Mouse (Mus musculus) CD8-positive naive resting alpha-beta T cell, adult 2 months (primary cell): ENCODE data around the gene Usp54.
A peak's percentile ranks its signal among the peaks of the same experiment; 100 is the strongest.
"Not testable (repeated sequence)": the region's sequence is repeated elsewhere in the genome, so short reads cannot be mapped to it uniquely, and the experiment has no call there.

ENCODE experiments used
- DNase-seq, 2 experiments: peaks; one replicate each; pipeline ENCODE4 v3.0.0; 2022; ENCODE audit warnings: low read depth in 2 of 2, low spot score in 2 of 2

Gene Usp54

GRCm38 (mm10) chr14:20655731-20656130 is 14.9 kb upstream of the Usp54 start:
- no peak for DNase-seq

DNA sequence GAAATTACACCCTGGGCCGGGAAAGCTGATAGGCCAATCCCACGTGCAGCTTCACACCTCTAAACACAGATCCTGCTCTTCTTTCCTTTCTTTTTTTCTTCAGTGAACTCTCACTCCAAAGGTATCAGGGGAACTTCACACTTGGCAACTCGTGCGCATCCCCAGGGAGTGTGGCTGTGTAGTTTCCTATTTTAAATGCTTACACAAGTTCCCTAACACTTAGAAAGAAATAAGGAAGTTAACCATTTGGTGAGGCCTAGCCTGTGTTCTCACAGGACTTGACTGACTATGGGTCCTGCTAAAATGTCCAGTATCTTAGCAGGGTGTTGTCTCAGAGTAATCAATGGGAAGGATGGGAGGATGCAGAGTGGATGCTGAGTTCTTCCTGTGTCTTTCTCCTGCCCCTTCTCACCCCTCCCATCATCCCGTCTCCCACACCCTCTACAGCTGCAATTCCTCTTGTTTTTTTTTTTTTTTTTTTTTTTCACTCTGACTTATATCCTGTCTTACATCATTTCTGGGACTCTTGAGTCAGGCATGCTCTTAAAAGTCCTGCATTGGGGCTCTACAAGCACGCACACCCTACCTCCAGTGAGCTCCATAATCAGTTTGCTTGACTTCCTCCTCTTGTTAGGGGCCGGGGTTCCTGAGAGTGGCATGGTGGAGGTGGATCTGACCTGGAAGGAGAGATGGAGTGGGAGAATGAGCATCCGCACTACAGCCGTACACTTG is 14.0 kb upstream of the Usp54 start:
- no peak for DNase-seq

DNA sequence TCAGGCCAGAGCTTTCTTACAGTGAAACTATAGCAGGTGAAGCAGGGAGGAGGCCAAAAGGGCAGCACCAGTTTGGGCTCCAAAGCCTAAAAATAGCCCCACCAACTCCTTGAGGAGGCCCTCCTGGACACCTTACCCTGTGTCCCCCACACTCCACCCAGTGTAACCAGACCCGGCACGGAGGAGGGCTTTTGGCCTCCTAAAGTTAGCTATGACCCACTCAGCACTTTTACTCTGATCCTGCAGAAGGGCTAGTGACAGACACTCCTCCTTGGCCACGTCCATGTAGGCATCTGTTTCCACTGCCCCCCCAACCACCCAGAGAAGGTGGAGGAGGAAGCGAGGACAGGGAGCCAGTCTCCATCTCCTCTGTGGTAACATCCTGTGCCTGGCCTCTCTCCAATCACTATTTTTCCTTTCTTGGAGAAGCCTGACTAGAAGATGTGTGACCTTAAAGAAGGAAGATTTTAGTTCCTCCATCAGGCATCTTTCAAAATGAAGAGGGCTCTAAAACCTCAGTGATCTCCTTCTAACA is 10.9 kb upstream of the Usp54 start:
- DNase-seq: no peak

- no peak for DNase-seq
These were observed 10.1 kb upstream of the Usp54 start for GRCm38 (mm10) chr14:20651000-20651399.

DNA sequence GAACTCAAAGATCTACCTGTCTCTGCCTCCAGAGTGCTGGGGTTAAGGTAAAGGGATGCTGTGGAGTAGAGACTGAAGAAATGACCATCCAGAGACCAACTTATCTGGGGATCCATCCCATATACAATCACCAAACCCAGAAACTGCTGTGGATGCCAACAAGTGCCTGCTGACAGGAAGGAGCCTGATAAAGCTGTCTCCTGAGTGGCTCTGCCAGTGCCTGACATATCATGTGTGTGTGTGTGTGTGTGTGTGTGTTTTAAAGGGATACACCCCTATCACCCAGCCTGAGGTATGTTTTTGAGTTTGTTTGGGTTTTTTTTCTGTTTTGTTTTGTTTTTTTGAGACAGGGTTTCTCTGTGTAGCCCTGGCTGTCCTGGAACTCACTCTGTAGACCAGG is 5.5 kb upstream of the Usp54 start:
- DNase-seq: no peak

- no peak for DNase-seq
These were observed 4.7 kb upstream of the Usp54 start for GRCm38 (mm10) chr14:20645547-20645946.

DNA sequence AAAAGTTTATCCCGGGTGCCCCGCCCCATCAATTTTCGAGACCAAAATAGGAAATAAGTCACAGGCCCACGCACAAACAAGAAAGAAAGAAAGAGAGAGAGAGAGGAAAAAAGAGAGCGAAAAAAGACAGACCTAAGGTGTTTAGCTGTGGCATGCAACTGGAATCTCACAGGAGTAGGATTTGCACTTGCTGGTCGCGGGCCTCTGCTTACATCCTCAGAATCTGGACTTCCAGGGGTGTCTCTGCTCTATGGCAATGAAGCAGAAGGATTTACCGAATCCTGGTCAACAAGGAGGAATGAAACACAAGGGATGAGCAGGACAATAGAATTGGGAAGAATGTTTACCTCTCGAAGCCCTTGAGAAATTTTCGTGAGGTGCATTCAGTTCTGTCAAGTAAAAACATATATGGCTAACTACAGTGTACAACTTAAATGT is 594 bp upstream of the Usp54 start:
- no peak for DNase-seq

- DNase-seq: peak in 1 of 2 experiments; percentile 52
These were observed 794 bp downstream of the Usp54 start for GRCm38 (mm10) chr14:20639918-20640619.

DNA sequence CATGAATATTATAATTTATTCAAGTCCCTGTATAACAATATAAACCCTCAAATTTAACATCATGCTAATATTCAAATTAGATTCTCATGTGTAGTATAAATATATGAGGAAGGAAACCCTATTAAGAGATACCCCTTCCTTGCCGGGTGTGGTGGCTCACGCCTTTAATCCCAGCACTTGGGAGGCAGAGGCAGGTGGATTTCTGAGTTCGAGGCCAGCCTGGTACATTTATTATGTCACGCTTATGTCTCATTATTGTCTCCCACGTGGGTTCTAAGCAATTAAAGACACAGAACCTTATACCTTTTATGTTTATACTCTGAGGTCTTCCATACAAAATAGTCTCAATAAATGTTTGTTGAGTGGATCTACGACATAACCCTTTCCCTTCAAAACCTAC is 2.2 kb downstream of the Usp54 start:
- DNase-seq: no peak

GRCm38 (mm10) chr14:20637818-20638574 is 2.9 kb downstream of the Usp54 start:
- no peak for DNase-seq

GRCm38 (mm10) chr14:20636968-20637367 is 3.9 kb downstream of the Usp54 start:
- DNase-seq: not testable (repeated sequence)

DNA sequence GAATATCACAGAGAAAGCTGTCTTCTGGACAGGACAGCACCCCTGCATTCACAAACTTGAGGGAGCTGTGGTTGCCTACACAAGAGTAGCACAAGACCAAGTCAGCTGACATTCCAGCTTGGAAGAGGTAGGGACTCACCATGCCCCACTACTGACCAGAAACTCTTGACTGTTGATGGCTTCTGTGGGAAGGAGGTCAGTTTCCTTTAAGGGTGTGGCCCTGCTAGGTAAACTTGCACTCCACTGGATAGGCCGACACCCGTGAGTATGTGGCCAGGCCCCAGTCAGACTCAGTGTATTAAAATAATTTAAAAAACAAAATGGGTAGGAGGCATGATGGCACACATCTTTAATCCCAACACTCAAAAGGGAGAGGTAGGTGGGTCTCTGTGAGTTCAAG is 5.3 kb downstream of the Usp54 start:
- DNase-seq: no peak

DNA sequence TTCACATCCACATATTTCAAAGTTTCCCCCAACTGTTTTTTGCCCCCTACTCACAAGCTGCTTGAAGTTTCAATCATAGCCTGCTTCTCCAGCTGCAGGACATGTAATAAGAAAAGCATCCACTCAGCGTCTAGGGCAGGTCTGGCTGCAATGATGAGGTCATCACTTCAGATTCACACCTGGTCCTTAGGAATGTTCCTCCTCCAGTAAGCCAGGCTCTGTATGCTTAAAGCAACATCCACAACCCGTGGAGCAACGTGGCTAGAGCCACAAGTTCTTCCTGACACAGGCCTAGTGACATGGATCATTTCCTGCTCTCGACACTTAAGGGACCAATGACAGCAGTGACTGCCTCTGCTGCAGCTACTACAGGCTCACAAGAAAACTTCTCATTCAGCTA is 9.6 kb downstream of the Usp54 start:
- DNase-seq: no peak

- DNase-seq: no peak
These were observed 13.9 kb downstream of the Usp54 start for GRCm38 (mm10) chr14:20626971-20627370.

DNA sequence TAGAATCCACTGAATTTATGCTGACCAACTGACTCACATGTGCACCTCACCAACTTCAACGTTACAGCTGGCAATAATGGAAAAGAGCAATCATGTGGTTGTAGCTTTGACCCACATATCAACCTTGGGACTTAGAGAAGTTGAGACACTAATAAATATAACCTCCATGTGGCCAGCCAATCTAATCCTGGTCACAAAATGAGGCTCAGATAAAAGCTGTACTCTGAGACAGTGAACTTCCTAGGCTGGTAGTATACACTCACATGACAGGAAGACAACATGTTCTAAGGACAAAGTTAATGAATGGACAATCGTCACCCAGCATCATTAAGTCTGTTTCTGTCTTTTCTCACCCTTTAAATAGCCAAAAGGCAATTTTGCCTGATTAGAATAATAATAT is 14.4 kb downstream of the Usp54 start:
- no peak for DNase-seq

DNA sequence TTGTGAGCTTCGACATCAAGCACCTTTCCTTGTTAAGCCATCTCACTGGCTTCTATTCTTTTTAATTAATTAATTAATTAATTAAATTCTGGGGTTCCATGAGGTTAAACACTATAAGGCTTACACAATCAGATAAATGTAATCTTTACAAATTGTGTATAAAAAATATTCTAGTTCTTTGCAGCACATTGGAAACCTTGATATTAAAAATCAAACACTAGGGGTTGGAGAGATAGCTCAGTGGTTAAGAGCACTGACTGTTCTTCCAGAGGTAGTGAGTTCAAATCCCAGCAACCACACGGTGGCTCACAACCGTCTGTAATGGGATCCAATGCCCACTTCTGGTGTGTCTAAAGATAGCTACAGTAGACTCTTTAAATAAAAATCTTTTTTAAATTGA is 18.0 kb downstream of the Usp54 start:
- no peak for DNase-seq

DNA sequence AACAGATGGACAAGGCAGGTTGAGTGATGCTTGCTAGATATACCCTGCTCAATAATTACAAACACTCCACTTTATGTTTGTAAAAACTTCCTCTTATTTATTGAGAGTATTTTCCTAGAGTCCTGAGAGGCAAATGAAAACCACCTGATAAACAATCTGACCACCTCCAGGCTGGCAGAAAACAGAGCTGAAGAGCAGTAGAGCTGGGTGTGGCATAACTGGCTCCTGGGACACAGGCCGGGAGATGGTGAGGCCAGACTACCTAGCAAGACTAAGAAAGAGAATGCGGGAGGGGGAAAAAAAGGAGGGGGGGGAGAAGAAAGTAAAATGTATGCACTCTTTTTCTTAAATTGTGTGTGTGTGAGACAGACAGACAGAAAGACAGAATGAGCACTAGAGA is 18.5 kb downstream of the Usp54 start:
- no peak for DNase-seq

GRCm38 (mm10) chr14:20621903-20622302 is 19.0 kb downstream of the Usp54 start:
- no peak for DNase-seq

- DNase-seq: no peak
These were observed 21.7 kb downstream of the Usp54 start for GRCm38 (mm10) chr14:20619131-20619530.

DNA sequence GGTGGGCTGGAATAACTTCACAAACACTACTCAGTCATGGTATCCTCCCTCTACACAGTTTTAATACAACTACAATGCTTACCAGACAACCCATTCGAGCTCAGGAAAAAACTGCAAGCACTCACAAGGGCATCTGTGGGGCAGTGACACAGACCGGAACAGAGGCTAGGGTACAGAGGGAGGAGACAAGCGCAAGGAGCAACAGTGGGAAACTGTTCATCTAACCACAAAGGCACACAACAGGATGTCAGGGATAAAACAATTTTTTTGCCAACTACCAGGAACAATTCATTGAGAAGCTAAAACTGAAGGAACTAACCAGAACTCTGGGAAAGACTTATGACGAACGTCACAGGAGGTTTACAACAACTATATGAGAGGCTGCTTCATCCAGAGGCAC is 22.7 kb downstream of the Usp54 start:
- no peak for DNase-seq

DNA sequence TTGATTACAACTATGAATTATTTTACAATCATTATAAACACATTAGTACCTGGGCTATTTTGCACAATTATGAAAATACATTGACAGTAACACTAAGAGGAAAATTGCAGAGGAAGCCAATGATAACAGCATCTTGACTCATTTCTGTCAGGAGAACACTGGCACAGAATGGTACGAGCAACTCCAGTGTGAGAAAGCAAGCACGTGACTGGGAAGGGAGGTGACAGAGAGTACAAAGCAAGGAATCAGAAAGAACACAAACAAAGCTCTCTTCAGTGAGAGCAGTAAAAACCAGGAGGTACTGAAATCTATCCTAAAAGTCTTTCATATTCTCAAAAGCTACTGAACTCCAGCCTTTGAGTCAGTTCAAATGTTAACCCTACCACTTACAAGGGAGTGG is 24.4 kb downstream of the Usp54 start:
- DNase-seq: no peak

- no peak for DNase-seq
These were observed 25.8 kb downstream of the Usp54 start for GRCm38 (mm10) chr14:20615075-20615474.
